Comparison of ENCODE assay signal across 8 mouse cellular contexts in the genomic region with DNA sequence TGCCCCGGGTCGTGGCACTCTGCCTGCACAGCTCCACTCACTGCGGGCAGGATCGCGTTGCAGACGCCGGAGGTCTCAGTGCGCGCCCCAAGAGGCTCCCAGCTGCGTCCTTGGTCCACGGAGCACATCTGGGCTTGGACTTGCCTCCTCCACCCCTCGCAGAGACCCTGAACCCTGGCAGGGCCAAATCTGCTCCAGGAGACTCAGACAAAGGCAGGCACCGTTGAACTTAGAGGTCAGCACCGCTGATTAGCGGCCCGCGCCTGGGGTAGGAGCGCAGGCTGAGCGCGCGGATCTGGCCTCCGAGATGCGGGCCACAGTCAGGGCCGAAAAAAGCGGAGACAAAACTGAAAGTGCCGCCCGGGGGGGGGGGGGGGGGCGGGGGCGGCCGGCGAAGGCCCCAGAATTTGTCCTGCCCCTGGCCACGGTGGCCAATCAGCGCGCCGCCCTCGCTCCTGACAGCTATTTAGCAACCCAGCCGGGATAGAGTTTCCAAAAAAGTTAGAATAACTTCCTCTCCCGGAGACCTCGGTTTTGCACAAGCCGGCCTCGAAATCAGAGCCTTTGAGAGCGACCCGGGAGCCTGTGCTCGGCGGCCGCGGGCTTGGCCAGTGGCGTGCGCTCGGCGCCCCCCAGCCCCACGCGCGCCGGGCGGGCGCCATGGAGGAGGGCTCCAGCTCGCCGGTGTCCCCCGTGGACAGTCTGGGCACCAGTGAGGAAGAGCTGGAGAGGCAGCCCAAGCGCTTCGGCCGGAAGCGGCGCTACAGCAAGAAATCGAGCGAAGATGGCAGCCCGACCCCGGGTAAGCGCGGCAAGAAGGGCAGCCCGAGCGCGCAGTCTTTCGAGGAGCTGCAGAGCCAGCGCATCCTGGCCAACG. TPM values are rescaled to one million over a fixed set of nuclear protein-coding genes. Genes with fewer than 3 reads are reported as not detected.
DNase-seq lines count a peak whose midpoint lies in the region; ATAC-seq and TF ChIP-seq lines count a peak whose summit lies in the region.

A gene (plus strand): TSS at position 495 of the 877 bp plus-strand sequence.

- ATAC-seq in hindbrain, embryonic 12.5 days (ENCODE audit: low FRiP score) = no peak

- H3K4me2 ChIP-seq in hindbrain, embryonic 12.5 days (replicated peaks) = peak within 1 kb of the TSS; percentile 77
- H3K4me2 ChIP-seq in myocyte (ENCODE audit: low read depth) = peak within 1 kb of the TSS; percentile 84

- H3K9ac ChIP-seq in hindbrain, embryonic 12.5 days = peak within 1 kb of the TSS; percentile 35

- peaks cover 66% of the 10 kb centered on the region for H3K27me3 ChIP-seq in hindbrain, embryonic 12.5 days
- no peaks in the 10 kb centered on the region for H3K27me3 ChIP-seq in myocyte (ENCODE audit: control insufficient read depth, insufficient read depth, insufficient read length)

- TF ChIP-seq POLR2A in myocyte (IDR thresholded peaks at IDR 0.05; ENCODE audit: insufficient read length, low read depth) = peak; percentile 24

- H3K36me3 ChIP-seq in hindbrain, embryonic 12.5 days = no peaks in the 10 kb centered on the region
- H3K36me3 ChIP-seq in myocyte (ENCODE audit: control insufficient read depth, insufficient read depth) = no peaks in the 10 kb centered on the region

- WGBS in hindbrain, embryonic 12.5 days = under 1% methylated on average over 68 of the region's 77 CpGs

- H3K9me3 ChIP-seq in hindbrain, embryonic 12.5 days (replicated peaks) = no peaks in the 10 kb centered on the region

- H3K4me1 ChIP-seq in hindbrain, embryonic 12.5 days = peaks cover 30% of the 10 kb centered on the region

- peak within 1 kb of the TSS; percentile 24 for H3ac ChIP-seq in myocyte (ENCODE audit: control insufficient read depth, insufficient read length)

- H3K79me2 ChIP-seq in myocyte (ENCODE audit: control insufficient read depth, insufficient read depth) = peaks cover 38% of the 10 kb centered on the region

- DNase-seq in 3134 (ENCODE audit: extremely low read depth, insufficient read length, low spot score) (peak; percentile 89), liver (peak; percentile 51)
- DNase-seq in adrenal gland, postnatal 25 days = peak; percentile 46
- peak; percentile 68 for DNase-seq in gastrocnemius, adult 18-20 months (ENCODE audit: low spot score)
- DNase-seq in urinary bladder, postnatal 14 days (ENCODE audit: low spot score) = peak; percentile 74
- no peak for DNase-seq in thymus, postnatal 14 days

- H3K4me3 ChIP-seq in hindbrain, embryonic 12.5 days = peak within 1 kb of the TSS; percentile 42
- H3K4me3 ChIP-seq in myocyte = peak within 1 kb of the TSS; percentile 59

- peak within 1 kb of the TSS; percentile 66 for H3K27ac ChIP-seq in hindbrain, embryonic 12.5 days

TF ChIP-seq in myocyte, 11 proteins besides CTCF, POLR2A, EP300 and RAD21:
- TF ChIP-seq POLR2AphosphoS2 (IDR thresholded peaks at IDR 0.05; ENCODE audit: insufficient read length, low read depth) = no peak
- no peak for TF ChIP-seq MAX (IDR thresholded peaks at IDR 0.05; ENCODE audit: low read depth)
- no peak for TF ChIP-seq CEBPB (IDR thresholded peaks at IDR 0.05; ENCODE audit: insufficient read depth, poor library complexity, severe bottlenecking)
- no peak for TF ChIP-seq MYOD1 (IDR thresholded peaks at IDR 0.05; ENCODE audit: control insufficient read depth in 1 of 3, insufficient read length in 2 of 3, low read depth in 2 of 3)
- TF ChIP-seq TCF3 (IDR thresholded peaks at IDR 0.05; ENCODE audit: insufficient read length, low read depth) = no peak

RNA-seq across cellular contexts. Expression of the gene that starts here (rescaled TPM):
- total RNA-seq in adrenal gland, postnatal 25 days (2021) = 1.6 and 1.7 TPM in 2 replicates
- 1 to 10 TPM in 1 of 2 experiments, under 1 TPM in 1; 0.91 to 1.7 TPM for total RNA-seq in gastrocnemius, adult 18-20 months (2021)
- 22.6 and 26.7 TPM in 2 replicates for polyA plus RNA-seq in hindbrain, embryonic 12.5 days (2016; fragmentation: Nextera tagmentation; extraction: Ambion mirVana)
- polyA plus RNA-seq in myocyte (2012; fragmentation: generic; extraction: Trizol) = 16.6 TPM
